Mouse (Mus musculus): ENCODE data around the gene Ankrd17. TPM values are rescaled to one million over a fixed set of nuclear protein-coding genes. Genes with fewer than 3 reads are reported as not detected.
"Not testable (repeated sequence)": the region's sequence is repeated elsewhere in the genome, so short reads cannot be mapped to it uniquely, and the experiment has no call there.

Gene Ankrd17
- total RNA-seq, 2 experiments from 2014 or later: 60.5 to 65.7 TPM

- intact Hi-C loops (cut with DNase I): no loop called here
- peak; percentile 47 for DNase-seq (ENCODE audit: low spot score)
Measured at GRCm38 (mm10) chr5:90339129-90339952, 27.0 kb downstream of the Ankrd17 start.

GRCm38 (mm10) chr5:90338177-90339091 lies 27.9 kb downstream of the Ankrd17 start:
- DNase-seq (ENCODE audit: low spot score): no peak
- intact Hi-C loops (cut with DNase I): no loop called here

GRCm38 (mm10) chr5:90332478-90332877 lies 33.9 kb downstream of the Ankrd17 start:
- no peak for DNase-seq (ENCODE audit: low spot score)
- intact Hi-C loops (cut with DNase I): no loop called here

GRCm38 (mm10) chr5:90331071-90331470 lies 35.3 kb downstream of the Ankrd17 start:
- no peak for DNase-seq (ENCODE audit: low spot score)
- intact Hi-C loops (cut with DNase I): no loop called here

- DNase-seq (ENCODE audit: low spot score): no peak
- intact Hi-C loops (cut with DNase I): no loop called here
Measured at GRCm38 (mm10) chr5:90298396-90298795, 68.0 kb downstream of the Ankrd17 start.

GRCm38 (mm10) chr5:90289887-90290286 lies 76.5 kb downstream of the Ankrd17 start:
- intact Hi-C loops (cut with DNase I): loop anchor here (5.0 kb wide), 2 partner anchors 63 to 72 kb away; no protein-coding TSS in a partner anchor
- no peak for DNase-seq (ENCODE audit: low spot score)

GRCm38 (mm10) chr5:90286559-90286958 lies 79.8 kb downstream of the Ankrd17 start:
- no peak for DNase-seq (ENCODE audit: low spot score)
- intact Hi-C loops (cut with DNase I): loop anchor here (5.0 kb wide), 2 partner anchors 59 to 76 kb away; no protein-coding TSS in a partner anchor

- no peak for DNase-seq (ENCODE audit: low spot score)
- intact Hi-C loops (cut with DNase I): no loop called here
Measured at GRCm38 (mm10) chr5:90280061-90280460, 86.3 kb downstream of the Ankrd17 start.

GRCm38 (mm10) chr5:90279418-90279817 lies 87.0 kb downstream of the Ankrd17 start:
- no peak for DNase-seq (ENCODE audit: low spot score)
- intact Hi-C loops (cut with DNase I): no loop called here

- intact Hi-C loops (cut with DNase I): no loop called here
- no peak for DNase-seq (ENCODE audit: low spot score)
Measured at GRCm38 (mm10) chr5:90277443-90277842, 88.9 kb downstream of the Ankrd17 start.

GRCm38 (mm10) chr5:90274806-90275205 lies 91.6 kb downstream of the Ankrd17 start:
- no peak for DNase-seq (ENCODE audit: low spot score)
- intact Hi-C loops (cut with DNase I): no loop called here

- DNase-seq (ENCODE audit: low spot score); intact Hi-C loops (cut with DNase I): not testable (repeated sequence)
Measured at GRCm38 (mm10) chr5:90262230-90262629, 104.1 kb downstream of the Ankrd17 start.

- intact Hi-C loops (cut with DNase I): no loop called here
- DNase-seq (ENCODE audit: low spot score): no peak
Measured at GRCm38 (mm10) chr5:90257023-90257422, 109.4 kb downstream of the Ankrd17 start.

GRCm38 (mm10) chr5:90247503-90247902 lies 118.9 kb downstream of the Ankrd17 start:
- DNase-seq (ENCODE audit: low spot score): no peak
- intact Hi-C loops (cut with DNase I): no loop called here

GRCm38 (mm10) chr5:90246987-90247386 lies 119.4 kb downstream of the Ankrd17 start:
- intact Hi-C loops (cut with DNase I): no loop called here
- DNase-seq (ENCODE audit: low spot score): no peak

- intact Hi-C loops (cut with DNase I): no loop called here
- DNase-seq (ENCODE audit: low spot score): no peak
Measured at GRCm38 (mm10) chr5:90246567-90246966, 119.8 kb downstream of the Ankrd17 start.

GRCm38 (mm10) chr5:90245416-90245815 lies 121.0 kb downstream of the Ankrd17 start:
- DNase-seq (ENCODE audit: low spot score): no peak
- intact Hi-C loops (cut with DNase I): no loop called here

GRCm38 (mm10) chr5:90235217-90235616 lies 131.2 kb downstream of the Ankrd17 start:
- DNase-seq (ENCODE audit: low spot score): no peak
- intact Hi-C loops (cut with DNase I): no loop called here

GRCm38 (mm10) chr5:90233305-90233704 lies 133.1 kb downstream of the Ankrd17 start:
- no peak for DNase-seq (ENCODE audit: low spot score)
- intact Hi-C loops (cut with DNase I): no loop called here

GRCm38 (mm10) chr5:90229760-90230159 lies 136.6 kb downstream of the Ankrd17 start:
- DNase-seq (ENCODE audit: low spot score): no peak
- intact Hi-C loops (cut with DNase I): loop anchor here (5.0 kb wide), 1 partner anchor 58 kb away; no protein-coding TSS in a partner anchor
